Mouse (Mus musculus): Measurements from ENCODE around the gene Arl6ip1.

The Arl6ip1 gene

DNA sequence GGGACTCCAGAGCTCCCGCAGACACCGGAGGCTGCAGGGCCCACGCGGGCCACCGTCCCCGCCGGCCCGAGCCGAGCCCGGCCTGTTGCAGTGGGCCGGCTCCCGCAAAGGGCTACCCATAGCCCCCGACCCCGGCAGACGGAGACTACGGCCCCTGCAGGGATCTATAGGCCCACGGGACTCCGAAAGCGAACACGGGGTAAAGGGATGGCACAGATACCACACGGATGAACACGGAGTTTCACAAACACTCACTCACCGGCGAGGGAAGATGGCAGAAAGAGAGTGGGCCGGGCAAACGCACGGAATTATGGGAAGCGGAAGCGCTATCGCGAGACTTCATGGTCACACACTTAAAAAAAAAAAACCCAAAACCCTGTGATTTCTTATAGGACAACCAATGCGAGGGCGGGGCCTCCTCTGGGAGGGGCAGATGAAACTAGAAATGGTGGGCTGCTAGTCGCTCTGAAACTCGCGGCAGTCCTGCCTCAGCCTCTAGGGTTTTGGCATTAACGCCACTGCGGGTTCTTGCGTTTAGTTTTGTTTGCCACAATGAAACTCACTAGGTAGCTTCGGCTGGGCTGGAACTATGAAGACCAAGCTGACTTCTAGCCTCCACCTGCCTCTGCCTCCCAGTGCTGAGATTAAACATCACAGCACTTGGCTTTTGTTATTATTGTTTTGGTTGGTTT, 13.4 kb downstream of the Arl6ip1 start, which contains the start of gene Rps15a:
Gene Rps15a (minus strand): TSS at position 312 of the 692 bp plus-strand sequence.
- peak; percentile 96 to 97 for DNase-seq

DNA sequence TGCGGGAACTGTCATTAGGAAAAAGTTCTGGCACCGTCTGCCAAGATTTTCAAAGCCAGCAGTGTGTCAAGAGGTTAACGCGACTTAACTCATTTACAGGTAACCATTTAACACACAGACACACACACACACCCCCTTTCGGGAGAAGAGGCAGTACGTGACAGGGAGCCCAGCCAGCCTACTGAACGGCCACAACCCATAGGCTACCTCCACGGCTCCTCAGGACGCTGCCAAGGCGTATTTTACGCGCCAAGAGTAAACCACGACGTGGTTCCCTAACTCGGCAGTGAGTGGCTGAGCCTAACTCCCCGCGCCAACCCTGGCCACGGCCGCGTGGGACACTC, 14.0 kb downstream of the Arl6ip1 start:
- DNase-seq: no peak

GRCm38 (mm10) chr7:118113541-118114297, 15.7 kb downstream of the Arl6ip1 start:
- no peak for DNase-seq

DNA sequence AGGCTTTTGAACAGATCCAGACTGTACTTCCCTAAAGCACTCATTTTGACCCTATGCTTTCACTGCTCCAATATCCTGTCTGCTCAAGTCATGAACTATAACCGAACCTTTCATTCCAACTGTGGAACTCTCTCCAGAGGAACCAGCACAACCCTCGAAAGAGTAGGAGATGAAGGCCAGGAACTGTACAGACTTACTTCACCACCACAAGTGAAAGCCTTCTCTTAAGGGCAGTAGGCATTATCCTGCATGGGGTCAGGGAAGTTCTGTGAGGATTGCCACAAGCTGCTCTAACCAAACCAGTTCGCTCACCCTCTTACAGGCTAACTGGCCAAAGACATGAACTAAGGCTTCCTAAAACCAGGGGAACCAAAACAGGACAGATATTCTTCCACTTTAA, 18.3 kb downstream of the Arl6ip1 start:
- DNase-seq: no peak

- DNase-seq: no peak
Observed at GRCm38 (mm10) chr7:118107671-118108070, 21.8 kb downstream of the Arl6ip1 start.

DNA sequence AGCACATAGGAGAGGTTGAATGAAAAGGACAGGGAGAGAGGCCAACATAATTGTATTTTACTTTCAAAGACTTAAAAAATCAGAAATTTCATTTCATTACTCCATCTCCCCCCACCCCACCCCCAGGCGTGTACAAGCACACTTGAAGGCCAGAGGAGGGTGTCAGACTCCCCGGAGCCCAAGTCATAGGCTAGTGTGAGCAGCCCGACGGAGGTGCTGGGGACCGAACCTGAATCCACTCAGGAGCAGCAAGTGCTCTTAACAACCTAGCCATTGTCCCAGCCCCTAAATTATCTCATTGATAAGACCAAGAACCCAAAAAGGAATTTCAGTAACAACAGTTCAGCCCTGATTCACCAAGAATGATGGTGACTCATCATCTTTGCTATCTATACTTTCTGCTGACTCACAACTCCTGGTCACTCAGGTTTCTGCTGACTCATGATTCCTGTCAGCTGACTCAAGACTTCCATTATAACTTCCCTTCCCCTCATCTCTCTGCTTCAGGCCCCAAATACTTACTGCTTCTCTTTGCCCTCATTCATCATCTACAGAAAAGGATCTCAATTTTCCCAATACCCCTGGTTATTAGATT, 24.9 kb downstream of the Arl6ip1 start:
- no peak for DNase-seq

DNA sequence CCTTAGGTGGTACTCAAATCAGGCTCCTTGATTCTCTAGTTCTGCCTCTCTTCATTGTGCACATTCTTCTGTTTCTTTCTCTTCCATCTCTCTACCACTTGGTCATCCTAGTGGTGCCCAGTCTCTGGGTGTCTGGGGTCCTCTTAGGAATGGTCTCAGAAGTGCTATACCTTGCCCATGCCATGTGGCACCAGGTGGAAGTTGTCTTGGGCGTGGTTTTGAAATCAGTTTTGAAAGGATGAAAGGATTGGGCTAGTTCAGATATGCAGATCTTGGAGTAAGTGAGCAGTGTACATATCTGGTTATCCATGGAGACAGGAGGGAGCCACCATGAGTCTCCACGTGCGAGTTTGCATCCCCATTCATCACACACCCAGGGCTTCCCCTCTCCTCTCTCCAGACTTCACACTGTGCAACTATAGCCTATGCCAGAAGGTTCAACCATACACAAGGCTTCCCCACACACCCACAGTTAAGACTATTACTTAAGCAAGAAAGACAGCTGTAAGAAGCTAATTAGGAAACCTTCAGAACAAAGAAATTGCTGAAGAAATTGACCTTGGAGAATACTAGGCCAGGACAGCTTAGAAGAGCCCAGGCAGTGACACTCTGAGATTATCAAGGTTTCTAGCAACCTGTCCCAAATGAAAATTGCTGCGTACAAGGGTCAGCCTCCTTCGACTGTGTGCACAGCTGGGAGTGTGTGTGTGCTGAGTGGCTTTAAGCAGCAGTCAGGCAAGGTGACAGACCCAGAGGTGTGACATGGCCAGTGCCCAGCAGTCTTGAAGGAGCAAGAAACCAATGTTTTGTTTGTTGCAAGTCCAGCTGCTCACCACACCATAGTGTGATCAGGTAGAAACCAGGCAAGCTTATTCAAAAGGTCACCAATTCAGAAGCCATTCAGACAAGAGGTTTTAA, 25.7 kb downstream of the Arl6ip1 start:
- DNase-seq: no peak

DNA sequence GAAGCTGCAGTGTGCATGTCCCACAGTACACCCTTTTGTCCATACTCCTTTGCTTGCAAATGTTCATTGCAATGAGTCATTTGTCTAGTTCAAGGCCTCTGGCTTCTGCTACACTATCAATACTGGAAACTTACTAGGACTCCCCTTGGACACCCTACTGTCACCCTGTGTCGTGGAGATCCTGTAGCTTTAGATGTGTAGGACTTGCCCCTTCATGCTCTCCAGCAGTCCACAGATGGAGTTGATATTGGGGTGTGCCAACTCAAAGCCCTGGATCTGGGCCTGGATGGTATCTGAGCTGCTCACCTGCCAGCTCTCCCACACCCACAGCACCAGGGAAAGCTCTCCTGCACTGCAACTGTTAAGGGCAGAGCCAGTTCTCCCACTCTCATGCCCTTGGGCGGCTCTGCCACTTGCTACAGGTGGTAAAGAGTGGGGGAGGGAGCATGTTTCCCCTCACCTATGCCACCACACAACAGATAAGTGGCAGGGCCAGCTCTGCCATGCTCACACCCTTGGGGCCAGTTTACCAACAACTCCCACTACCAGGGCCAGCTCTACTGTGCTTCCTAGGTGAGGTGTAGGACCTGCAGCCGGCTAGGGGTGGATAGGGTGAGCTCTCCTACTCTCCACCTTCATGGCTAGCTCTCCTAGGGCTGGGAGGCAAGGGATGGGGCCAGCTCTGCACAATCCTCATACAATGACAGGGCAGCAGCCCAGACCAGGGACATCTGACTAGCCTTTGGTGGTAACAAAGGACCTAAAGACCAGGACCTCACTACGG, 26.6 kb downstream of the Arl6ip1 start:
- no peak for DNase-seq

DNA sequence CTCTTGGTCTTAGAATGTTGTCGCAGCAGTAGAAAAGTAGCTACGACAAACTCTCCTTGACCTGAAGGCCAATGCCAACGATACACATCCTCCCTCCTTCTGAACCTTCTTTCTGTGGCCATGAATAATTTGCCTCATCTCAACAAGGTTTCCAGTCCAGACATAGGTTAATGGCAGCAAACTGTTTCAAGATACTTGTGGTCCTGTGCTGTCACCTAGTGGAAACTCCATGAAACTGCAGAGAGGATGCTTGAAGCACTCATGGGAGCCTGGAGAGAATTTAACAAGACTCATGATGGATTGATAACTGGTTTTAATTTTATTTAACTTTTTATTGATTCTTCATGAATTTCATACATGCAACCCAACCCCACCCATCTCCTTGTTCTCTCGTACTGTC, 27.2 kb downstream of the Arl6ip1 start:
- DNase-seq: peak; percentile 26 to 56

DNA sequence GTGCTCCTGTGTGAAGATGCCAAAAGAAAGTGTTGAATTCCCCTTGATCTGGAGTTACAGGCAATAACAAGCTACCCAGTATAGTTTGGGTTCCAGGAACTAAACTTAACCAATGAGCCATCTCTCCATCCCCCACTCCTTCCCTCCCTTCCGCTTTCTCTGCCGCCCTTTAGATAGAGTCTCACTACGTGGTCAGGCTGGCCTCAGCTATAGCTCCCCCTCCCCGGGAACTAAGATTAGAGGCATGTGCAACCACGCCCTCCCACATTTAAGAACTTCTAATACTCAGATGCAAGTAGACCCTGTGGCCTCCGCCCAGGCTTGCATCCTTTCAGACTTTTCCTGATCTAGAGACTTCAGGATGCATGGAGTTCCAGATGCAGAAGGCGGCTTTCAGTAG, 31.8 kb downstream of the Arl6ip1 start:
- no peak for DNase-seq

GRCm38 (mm10) chr7:118079987-118080386, 49.5 kb downstream of the Arl6ip1 start:
- DNase-seq: no peak

DNA sequence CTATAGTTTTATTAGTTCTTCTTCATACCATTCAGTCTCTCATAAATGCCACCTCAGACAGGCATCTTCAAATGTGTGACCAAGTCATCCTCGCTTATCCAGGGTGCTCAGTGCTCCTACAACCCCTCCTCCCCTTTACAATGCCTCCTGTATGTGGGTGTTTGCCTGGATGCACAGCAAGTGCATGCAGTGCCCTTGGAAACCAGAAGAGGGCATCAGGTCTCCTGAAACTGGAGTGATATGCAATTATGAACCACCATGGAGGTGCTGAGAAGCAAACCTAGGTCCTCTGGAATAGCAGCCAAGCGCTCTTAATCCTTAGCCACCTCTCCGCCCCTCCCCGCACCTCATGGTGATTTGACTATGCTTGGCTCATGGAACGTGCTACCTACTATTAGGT, 50.4 kb downstream of the Arl6ip1 start:
- DNase-seq: no peak
